Mouse (Mus musculus): ENCODE measurements around the gene Nkap.
"Not testable (repeated sequence)": the region's sequence is repeated elsewhere in the genome, so short reads cannot be mapped to it uniquely, and the experiment has no call there.

Gene Nkap

DNA sequence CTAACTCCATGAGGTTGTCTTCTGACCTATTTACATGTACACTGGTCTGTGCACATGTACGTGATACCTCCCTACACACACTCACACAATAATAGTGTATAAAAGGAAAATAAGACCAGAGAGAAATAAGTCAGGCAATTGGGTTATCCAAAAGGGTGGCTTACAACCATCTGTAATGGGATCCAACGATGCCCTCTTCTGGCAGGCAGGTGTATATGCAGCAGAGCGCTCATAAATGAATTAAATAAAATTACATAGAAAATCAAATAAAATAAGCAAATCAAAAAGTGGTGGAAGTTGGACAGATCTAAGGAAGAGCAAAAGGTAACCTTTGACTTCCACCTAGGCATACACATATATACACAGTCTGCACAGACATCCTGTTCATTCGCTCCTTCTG lies 31.2 kb downstream of the Nkap start:
- DNase-seq (ENCODE audit: low read depth, low spot score): no peak

DNA sequence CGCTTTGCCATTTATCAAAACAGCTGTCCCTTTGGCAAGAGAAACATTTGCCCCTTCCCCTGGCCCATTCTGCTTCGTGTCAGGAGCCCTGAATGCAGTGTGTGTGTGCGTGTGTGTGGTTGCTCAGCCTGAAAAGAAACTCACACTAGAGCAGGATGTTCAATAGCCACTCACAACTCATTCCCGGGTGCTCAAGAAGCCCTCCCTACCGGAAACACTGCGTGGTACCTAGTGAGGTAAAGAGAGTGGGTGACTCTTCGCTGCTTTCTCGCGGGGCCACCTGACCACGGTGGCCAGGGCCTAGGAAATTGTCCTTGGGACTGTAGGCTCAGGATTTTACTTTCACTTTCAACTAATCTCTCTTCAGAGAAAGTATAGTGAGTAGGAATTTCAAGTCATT lies 34.6 kb downstream of the Nkap start:
- DNase-seq (ENCODE audit: low read depth, low spot score): no peak

DNA sequence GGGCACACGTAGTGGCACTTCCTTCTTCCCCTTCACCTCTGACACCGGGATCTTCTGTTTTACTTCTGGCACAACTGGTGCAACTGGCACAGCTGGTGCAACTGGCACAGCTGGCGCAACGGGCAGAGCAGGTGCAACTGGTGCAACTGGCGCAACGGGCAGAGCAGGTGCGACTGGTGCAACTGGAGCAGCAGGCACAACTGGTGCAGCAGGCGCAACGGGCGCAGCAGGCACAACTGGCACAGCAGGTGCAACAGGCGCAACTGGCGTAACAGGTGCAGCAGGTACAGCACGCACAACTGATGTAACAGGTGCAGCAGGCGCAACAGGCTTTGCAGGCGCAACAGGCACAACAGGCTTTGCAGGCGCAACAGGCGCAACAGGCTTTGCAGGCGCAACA lies 36.5 kb downstream of the Nkap start:
- DNase-seq (ENCODE audit: low read depth, low spot score): no peak

DNA sequence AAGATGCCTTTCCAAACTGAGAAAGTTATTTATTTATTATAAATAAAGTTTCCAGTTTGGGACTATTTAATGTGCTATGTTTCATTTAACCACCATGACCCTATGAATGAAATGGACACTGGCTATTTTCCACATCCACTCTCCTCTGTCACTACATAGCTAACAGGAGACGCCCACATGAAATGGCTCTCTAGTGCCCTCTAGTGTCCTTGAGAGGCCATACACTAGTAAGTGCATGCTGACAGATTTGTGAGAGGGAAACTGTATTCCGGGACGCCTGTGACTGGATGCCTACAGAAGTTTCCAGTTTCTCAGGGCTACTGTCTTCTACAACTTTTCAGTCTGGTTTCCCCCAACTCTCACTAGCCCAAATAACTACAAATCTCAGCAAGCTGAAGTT lies 40.5 kb downstream of the Nkap start:
- peak; percentile 38 for DNase-seq (ENCODE audit: low read depth, low spot score)

DNA sequence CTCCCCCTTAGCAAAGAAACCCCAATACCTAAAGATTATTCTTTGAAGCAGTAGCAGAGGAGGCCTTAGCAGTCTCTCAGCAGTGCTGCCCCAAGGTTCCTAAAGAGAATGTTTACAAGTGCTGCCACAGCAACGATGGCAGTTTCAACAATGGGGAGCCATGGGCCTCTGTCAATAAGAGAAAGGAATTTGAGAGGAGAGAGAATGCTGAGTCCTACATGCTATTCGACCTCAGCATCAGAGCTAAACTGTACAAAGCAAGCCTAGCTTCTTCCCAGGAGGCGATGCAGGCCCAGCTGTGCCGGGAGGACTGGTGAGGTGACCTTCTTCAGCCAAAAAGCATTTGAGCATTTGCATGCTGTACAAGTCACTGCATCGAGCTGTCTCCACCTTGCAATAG lies 42.1 kb downstream of the Nkap start, which contains the start of gene Akap14:
TSS of gene Akap14 (minus strand) at position 101 of the 400 bp plus-strand sequence.
- no peak for DNase-seq (ENCODE audit: low read depth, low spot score)

DNA sequence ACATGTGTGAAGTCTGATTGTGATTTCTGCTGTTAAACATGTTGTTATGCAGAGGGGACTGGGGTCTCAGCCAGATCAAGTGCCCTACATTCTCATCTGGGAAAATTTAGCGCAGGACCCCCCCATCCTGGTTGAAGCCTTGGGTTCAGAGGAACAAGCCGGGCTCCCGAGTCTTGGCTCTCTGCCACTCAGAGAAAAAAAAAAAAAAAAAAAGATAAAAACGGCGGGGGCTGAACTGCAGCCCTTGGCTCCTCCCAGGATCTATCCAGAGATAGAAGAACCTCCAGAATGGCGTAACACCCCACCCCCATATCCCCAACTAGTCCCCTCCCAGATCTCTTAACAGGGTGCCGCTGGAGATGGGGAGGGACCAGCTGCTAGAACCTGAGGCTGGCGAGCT lies 57.8 kb downstream of the Nkap start:
- DNase-seq (ENCODE audit: low read depth, low spot score): not testable (repeated sequence)

DNA sequence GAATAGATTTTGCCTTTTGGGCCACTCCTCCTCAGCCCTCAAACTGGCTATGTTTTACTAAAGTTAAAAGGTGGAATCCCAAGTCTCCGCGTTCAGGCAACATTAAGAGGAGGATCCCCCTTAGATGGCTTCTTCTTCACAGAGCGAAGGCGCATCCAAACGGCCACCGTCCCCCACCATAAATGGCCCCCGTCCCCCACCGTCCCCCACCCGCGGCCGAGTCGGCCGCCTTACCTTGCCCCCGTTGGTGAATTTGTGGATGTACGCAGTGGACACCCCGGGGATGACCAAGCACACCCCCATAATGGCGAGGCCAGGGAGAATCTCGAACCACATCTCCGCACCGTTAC lies 64.1 kb downstream of the Nkap start:
- no peak for DNase-seq (ENCODE audit: low read depth, low spot score)

DNA sequence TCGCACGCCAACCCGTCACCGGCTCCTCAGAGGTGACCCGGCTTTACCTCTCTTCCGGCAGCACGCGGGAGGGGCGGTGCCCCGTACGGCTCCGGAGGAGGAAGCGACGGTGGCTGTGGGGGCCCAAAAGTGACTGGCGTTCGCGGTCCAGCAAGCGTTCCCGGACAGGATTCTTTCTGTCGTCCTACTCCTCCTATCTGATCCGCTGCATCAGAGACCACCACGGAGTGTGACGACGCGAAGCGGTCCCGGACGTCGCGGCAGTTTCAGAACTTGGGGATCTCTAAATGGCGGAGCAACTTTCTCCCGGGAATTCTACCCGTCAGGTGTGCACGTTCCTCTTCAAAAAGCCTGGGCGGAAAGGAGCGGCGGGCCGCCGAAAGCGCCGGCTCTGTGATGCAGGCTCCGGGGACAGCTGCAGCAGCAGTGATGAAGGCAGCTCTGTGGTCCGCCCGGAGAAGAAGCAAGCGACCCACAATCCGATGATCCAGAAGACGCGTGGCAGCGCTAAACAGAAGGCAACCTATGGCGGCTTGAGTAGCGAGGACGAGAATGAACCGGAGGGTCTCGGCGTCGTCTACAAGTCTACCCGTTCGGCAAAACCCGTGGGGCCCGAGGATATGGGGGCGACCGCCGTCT lies 64.6 kb downstream of the Nkap start, which contains the start of the genes Ndufa1 and Rnf113a1:
TSS of gene Ndufa1 (minus strand) at position 59 of the 639 bp plus-strand sequence.
TSS of gene Rnf113a1 (plus strand) at position 141 of the 639 bp plus-strand sequence.
- peak; percentile 68 for DNase-seq (ENCODE audit: low read depth, low spot score)

DNA sequence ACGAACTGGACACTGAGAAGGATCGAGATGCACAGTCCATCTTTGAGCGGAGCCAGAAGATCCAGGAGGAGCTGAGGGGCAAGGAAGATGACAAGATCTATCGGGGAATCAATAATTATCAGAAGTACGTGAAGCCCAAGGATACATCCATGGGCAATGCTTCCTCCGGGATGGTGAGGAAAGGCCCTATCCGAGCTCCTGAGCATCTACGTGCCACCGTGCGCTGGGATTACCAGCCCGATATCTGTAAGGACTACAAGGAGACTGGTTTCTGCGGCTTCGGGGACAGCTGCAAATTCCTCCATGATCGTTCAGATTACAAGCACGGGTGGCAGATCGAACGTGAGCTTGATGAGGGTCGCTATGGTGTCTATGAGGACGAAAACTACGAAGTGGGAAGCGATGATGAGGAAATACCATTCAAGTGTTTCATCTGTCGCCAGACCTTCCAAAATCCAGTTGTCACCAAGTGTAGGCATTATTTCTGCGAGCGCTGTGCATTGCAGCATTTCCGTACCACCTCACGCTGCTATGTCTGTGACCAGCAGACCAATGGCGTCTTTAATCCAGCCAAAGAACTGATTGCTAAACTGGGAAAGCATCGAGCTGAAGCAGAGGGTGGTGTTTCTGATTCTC lies 65.3 kb downstream of the Nkap start:
- no peak for DNase-seq (ENCODE audit: low read depth, low spot score)

DNA sequence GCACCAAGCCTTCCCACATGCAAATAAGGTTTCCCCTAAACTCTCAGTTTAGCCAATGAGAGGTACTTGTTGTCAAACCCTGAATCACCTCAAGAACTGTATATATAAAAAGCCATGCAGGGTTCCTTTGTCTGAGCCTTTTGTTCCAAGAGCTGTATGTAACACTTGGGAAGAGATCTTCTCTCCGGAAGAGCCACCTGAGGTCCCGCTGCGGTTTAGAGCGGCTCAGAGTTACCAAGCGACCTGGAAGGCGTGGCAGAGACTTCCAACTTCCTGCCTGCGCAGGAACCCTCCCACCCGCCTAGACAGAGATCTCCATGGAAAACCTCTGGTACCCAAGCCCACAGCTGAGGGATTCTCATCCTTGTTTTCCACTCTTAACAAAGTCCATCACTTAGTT lies 72.1 kb downstream of the Nkap start:
- no peak for DNase-seq (ENCODE audit: low read depth, low spot score)

Data from retina, adult 2 months (tissue).